Mouse (Mus musculus) E14TG2a.4 (cell line): ENCODE measurements at regions not wholly inside any gene's neighbourhood (a gene's known extent, or its start where the extent isn't known, plus 50 kb on each side); places are given as distances from the start of the nearest gene placed in this dataset.

Source experiments
- H3K27me3 ChIP-seq: 2 replicates; pipeline ENCODE4 v1.6.1; 2014; ENCODE audit warnings: low read length, control low read depth; ENCODE audit not compliant: insufficient read depth
- H3K36me3 ChIP-seq: 2 replicates; pipeline ENCODE4 v1.6.1; 2014; ENCODE audit warnings: low read length, control low read depth; ENCODE audit not compliant: insufficient read depth
- H3K4me1 ChIP-seq: replicated peaks from 2 replicates; pipeline ENCODE4 v1.6.1; 2014; ENCODE audit warnings: low read depth, low read length, control low read depth
- H3K4me3 ChIP-seq: replicated peaks from 2 replicates; pipeline ENCODE4 v1.5.1; 2014; ENCODE audit warnings: mild to moderate bottlenecking, low read length
- H3K9me3 ChIP-seq: 2 replicates; pipeline ENCODE4 v1.6.1; 2014; ENCODE audit warnings: low read length, control low read depth
- CTCF ChIP-seq: conservative IDR thresholded peaks from 2 replicates; pipeline ENCODE4 v1.5.1; 2014; ENCODE audit warnings: low read length
- NANOG ChIP-seq: IDR thresholded peaks from 2 replicates; pipeline ENCODE4 v1.6.1; 2014; ENCODE audit warnings: borderline replicate concordance, low read length, mixed read lengths
- POU5F1 ChIP-seq: IDR thresholded peaks from 2 replicates; pipeline ENCODE4 v1.6.1; 2014; ENCODE audit warnings: low read length, borderline replicate concordance

DNA sequence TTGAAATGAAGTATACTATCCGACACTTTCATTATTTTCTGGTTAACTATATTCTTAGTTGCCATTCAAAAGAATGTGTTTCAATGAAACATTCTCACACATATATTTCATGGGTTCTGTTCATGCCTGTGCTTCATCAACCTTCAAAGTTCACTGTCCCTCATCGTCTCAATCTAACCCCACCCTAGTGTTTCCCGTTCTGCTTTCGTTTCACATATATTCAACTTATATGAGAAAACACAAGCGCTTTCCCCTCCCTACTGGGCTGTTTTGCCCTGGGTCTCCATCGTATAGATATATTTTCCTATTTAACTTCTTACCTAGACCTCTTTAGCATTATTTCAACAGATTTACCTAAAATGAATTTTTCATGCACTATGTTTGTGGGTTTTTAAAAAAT lies 458.3 kb upstream of the Mef2c start:
- no peaks in the 10 kb centered on the region for H3K9me3 ChIP-seq
- H3K4me1 ChIP-seq, result no peaks in the 10 kb centered on the region
- no peaks in the 10 kb centered on the region for H3K36me3 ChIP-seq
- no peak overlapping the region for H3K4me3 ChIP-seq
- H3K27me3 ChIP-seq, result no peaks in the 10 kb centered on the region
- no peak for TF ChIP-seq NANOG
- no peak for TF ChIP-seq CTCF
- no peak for TF ChIP-seq POU5F1

DNA sequence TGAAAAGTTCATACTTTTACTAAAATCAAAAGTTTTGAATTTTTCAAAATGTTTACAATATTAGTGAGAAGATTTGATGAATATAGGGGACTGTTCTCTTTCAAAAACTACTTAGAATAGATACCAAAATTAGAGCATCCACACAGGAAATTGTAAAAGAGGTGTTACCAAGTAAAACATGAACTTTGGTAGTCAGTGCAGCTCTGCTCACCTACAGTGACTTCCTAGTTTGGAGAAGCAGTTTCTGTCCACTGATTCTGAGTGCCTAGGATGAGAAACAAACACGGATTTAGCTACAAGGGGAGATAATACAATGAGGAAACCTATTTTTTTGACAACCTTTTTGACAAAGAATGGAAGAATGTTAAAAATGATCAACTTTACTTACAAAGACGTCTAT lies 457.9 kb upstream of the Mef2c start:
- no peak for TF ChIP-seq CTCF
- no peak for TF ChIP-seq NANOG
- no peak for TF ChIP-seq POU5F1
- Histone ChIP-seq H3K9me3 (no peaks in the 10 kb centered on the region), H3K27me3 (no peaks in the 10 kb centered on the region), H3K4me1 (no peaks in the 10 kb centered on the region), H3K36me3 (no peaks in the 10 kb centered on the region), H3K4me3 (no peak overlapping the region)

DNA sequence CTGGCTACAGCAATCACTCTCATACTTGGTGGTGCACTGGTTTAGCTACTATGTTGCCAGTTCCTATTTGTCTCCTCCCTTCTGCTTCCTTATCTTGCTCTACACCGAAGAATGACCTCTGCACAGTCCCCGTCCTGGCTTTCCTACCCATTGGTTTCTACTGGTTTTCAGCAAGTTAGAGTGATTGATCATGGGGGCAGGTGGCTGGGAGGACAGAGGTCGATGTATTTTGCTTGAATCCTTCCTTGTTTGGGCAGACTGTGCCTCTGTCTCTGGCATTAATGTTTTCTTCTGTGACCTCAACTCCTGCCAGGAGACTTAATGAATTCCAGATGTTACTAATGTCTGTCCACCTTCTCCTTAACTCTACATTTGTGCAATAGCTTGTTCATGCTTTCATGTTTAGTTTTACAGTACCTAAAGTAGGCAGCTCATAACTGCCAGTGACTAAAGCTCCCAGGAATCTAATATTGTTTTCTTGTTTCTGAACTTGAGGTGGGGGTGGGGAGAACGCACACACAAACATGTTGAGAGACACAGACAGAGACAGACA lies 457.2 kb upstream of the Mef2c start:
- Histone ChIP-seq H3K9me3 (no peaks in the 10 kb centered on the region), H3K27me3 (no peaks in the 10 kb centered on the region), H3K4me3 (no peak overlapping the region), H3K4me1 (no peaks in the 10 kb centered on the region), H3K36me3 (no peaks in the 10 kb centered on the region)
- TF ChIP-seq POU5F1, result no peak
- no peak for TF ChIP-seq NANOG
- TF ChIP-seq CTCF, result no peak

DNA sequence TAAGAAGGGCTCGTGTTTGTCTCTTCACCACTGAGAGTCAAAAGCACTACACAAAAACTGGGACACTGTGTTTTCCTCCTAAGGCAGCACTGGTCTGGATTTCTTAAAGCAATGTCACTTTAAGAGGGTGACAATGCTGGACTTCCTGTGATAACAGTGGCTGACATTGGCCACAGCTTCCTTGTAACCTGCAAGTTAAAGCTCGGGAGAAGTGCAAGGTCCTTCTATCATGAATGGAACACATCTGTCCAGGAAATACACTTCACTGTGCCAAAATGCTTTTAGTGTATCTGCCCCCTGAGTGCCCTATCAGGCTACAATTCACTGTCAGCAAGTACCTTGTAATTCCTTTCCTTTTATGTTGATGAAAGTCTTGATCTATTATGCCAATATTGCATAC lies 448.0 kb upstream of the Mef2c start:
- Histone ChIP-seq H3K4me3 (no peak overlapping the region), H3K36me3 (no peaks in the 10 kb centered on the region), H3K9me3 (no peaks in the 10 kb centered on the region), H3K27me3 (no peaks in the 10 kb centered on the region), H3K4me1 (no peaks in the 10 kb centered on the region)
- TF ChIP-seq POU5F1 (no peak), NANOG (no peak), CTCF (no peak)

DNA sequence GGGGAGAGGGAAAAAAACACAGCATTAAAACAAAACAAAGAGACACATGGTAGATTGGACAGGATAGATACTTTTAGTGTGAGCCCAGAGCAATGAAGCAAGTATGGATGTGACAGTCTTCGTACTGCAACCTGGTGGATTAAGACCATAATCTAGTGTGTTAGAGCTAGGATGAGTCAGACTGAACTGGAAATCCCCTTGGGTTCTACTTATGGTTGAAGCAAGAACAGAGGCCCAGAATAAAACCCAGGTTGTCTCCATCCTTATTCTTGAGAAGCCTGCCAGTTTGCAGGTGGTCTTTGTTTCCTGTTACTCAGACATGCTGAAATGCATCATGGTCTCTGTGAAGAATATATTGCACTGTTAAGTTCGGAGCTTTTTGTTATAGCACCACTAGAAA lies 447.4 kb upstream of the Mef2c start:
- TF ChIP-seq CTCF, result no peak
- no peak for TF ChIP-seq NANOG
- TF ChIP-seq POU5F1, result no peak
- no peak overlapping the region for H3K4me3 ChIP-seq
- no peaks in the 10 kb centered on the region for H3K9me3 ChIP-seq
- H3K4me1 ChIP-seq, result no peaks in the 10 kb centered on the region
- no peaks in the 10 kb centered on the region for H3K36me3 ChIP-seq
- H3K27me3 ChIP-seq, result no peaks in the 10 kb centered on the region

DNA sequence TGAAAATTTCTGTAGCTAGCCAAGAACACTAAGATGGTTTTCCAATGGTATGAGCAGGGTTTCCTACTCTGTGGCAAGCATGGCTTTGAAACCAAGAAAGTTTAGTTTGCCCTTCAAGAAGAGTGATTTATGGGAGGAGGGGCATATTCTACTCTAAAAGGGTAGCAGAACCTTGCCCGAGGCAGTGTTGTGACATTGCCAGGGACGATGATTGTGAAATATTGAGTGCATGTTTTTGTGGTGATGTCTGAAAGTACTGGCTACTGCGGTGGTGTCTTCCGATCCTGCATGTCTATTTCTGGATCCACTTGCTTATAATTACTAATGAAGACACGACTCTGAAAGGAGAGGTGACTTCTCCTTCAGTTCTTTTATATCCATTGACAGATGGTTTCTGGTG lies 439.1 kb upstream of the Mef2c start:
- H3K27me3 ChIP-seq, result no peaks in the 10 kb centered on the region
- H3K9me3 ChIP-seq, result no peaks in the 10 kb centered on the region
- no peak overlapping the region for H3K4me3 ChIP-seq
- TF ChIP-seq NANOG, result no peak
- no peak for TF ChIP-seq CTCF
- no peak for TF ChIP-seq POU5F1
- no peaks in the 10 kb centered on the region for H3K4me1 ChIP-seq
- no peaks in the 10 kb centered on the region for H3K36me3 ChIP-seq

DNA sequence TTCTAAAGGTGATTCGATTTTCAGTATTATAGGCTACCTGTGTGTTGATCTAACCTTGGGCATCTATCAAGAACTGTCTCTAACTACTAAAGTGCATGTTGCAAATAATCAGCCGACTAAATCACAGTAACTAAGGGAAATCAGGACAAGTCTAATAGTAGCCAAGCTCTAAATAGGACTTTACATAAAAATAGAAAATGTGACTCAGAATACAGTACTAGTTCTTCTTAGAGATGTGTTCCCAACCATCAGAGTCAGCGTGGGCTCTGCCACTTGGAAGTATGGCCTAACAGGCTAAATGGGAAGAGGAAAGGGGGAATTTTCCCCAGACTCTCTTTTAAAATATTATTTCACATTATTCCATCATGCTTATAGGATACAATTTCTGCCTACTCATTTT lies 438.6 kb upstream of the Mef2c start:
- Histone ChIP-seq H3K4me1 (no peaks in the 10 kb centered on the region), H3K4me3 (no peak overlapping the region), H3K27me3 (no peaks in the 10 kb centered on the region), H3K36me3 (no peaks in the 10 kb centered on the region), H3K9me3 (no peaks in the 10 kb centered on the region)
- no peak for TF ChIP-seq CTCF
- TF ChIP-seq NANOG, result no peak
- no peak for TF ChIP-seq POU5F1

DNA sequence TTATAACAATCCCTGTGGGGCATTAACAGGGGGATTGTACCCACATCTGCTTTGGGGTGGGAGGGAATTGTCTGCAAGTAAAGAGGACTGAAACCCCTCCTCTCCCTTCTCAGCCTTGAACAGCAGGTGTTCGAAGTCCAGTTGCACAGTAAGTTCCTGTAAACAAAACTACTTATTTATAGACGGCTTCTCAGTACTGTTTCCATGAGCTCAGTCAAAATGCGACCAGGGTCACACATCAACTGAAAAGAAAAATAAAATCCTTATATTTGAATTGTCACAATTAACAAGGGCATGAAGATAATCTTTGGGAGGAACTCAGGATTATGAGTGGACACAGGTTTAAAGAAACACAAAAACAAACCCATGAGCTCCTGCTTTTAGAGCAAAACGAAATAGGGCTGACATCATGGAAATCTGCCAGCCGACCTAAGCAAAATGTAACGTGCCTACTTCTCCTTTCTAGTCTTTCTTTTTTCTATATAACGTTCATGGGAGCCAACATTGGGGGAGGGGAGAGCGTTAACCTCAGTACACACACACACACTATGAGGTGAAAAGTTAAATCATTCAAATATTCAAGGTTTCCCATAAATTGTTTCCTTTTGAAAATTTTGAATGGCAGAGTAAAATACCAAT lies 437.6 kb upstream of the Mef2c start:
- no peak for TF ChIP-seq POU5F1
- TF ChIP-seq NANOG, result no peak
- no peak for TF ChIP-seq CTCF

DNA sequence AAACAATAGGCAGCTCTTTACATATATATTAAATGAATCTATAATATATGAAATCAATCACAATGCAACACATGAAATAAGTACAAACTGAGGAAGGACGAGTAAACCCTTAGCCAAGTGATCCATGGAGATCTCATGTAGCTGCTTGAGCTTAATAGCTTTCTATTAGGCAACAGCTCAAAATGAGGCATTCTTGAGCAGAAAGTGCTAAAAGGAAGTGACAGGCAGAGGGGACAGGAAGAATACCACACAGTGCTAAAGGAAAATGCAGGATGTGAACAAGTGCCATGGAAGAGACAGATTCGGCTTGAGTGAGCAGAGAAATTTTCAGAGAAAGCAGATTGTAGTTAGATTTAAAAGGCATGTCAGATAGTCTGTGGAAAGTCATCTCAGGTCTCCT lies 436.3 kb upstream of the Mef2c start:
- TF ChIP-seq POU5F1, result no peak
- TF ChIP-seq CTCF, result no peak
- TF ChIP-seq NANOG, result no peak
- Histone ChIP-seq H3K27me3 (no peaks in the 10 kb centered on the region), H3K9me3 (no peaks in the 10 kb centered on the region), H3K4me3 (no peak overlapping the region), H3K4me1 (no peaks in the 10 kb centered on the region), H3K36me3 (no peaks in the 10 kb centered on the region)

More for the DNA sequence above, 437.6 kb upstream of the Mef2c start:
- Histone ChIP-seq H3K4me1 (no peaks in the 10 kb centered on the region), H3K36me3 (no peaks in the 10 kb centered on the region), H3K27me3 (no peaks in the 10 kb centered on the region), H3K4me3 (no peak overlapping the region), H3K9me3 (no peaks in the 10 kb centered on the region)
